Mouse (Mus musculus): Measurements from ENCODE around the gene Hdac1. TPM values are rescaled to one million over a fixed set of nuclear protein-coding genes. Genes with fewer than 3 reads are reported as not detected.

Gene Hdac1
- total and polyA plus RNA-seq, 2 experiments from 2014 or later = 38.0 to 56.6 TPM

GRCm38 (mm10) chr4:129582251-129582650 is 39.7 kb upstream of the Hdac1 start:
- no peak for TF ChIP-seq CTCF (IDR thresholded peaks at IDR 0.05; ENCODE audit: low read depth)
- Histone ChIP-seq H3K36me3 (ENCODE audit: insufficient read depth, low read length) (no peaks in the 10 kb centered on the region), H3K27ac (no peak overlapping the region), H3K4me1 (ENCODE audit: insufficient read depth, low read length) (no peaks in the 10 kb centered on the region; the same call in 1 of the 2 replicates), H3K4me2 (ENCODE audit: low read depth, low read length) (no peak overlapping the region), H3K27me3 (ENCODE audit: insufficient read depth, low read length) (no peaks in the 10 kb centered on the region), H3K9ac (replicated peaks; ENCODE audit: low read length) (no peak overlapping the region), H3K4me3 (ENCODE audit: low read length) (no peak overlapping the region), H3K9me3 (ENCODE audit: low read length) (no peaks in the 10 kb centered on the region)
- 88% methylated on average over 1 of the region's 1 CpGs for WGBS
- ATAC-seq (no peak), DNase-seq (ENCODE audit: low spot score) (no peak)

GRCm38 (mm10) chr4:129580347-129580746 is 37.8 kb upstream of the Hdac1 start:
- H3K36me3 ChIP-seq (ENCODE audit: insufficient read depth, low read length) = no peaks in the 10 kb centered on the region
- no peak for TF ChIP-seq CTCF (IDR thresholded peaks at IDR 0.05; ENCODE audit: low read depth)
- WGBS = 66% methylated on average over 7 of the region's 7 CpGs
- peak; percentile 29 for DNase-seq (ENCODE audit: low spot score)
- no peaks in the 10 kb centered on the region; the same call in 1 of the 2 replicates for H3K4me1 ChIP-seq (ENCODE audit: insufficient read depth, low read length)
- no peak overlapping the region for H3K9ac ChIP-seq (replicated peaks; ENCODE audit: low read length)
- no peak for ATAC-seq
- no peak overlapping the region; the same call in 1 of the 2 replicates for H3K27ac ChIP-seq
- H3K9me3 ChIP-seq (ENCODE audit: low read length) = no peaks in the 10 kb centered on the region
- H3K4me2 ChIP-seq (ENCODE audit: low read depth, low read length) = no peak overlapping the region
- no peaks in the 10 kb centered on the region for H3K27me3 ChIP-seq (ENCODE audit: insufficient read depth, low read length)
- no peak overlapping the region for H3K4me3 ChIP-seq (ENCODE audit: low read length)

- H3K27ac ChIP-seq = no peak within 1 kb of the TSS
- no peak for ATAC-seq
- H3K4me2 ChIP-seq (ENCODE audit: low read depth, low read length) = peak within 1 kb of the TSS; percentile 36
- TF ChIP-seq CTCF (IDR thresholded peaks at IDR 0.05; ENCODE audit: low read depth) = no peak
- no peak within 1 kb of the TSS for H3K4me3 ChIP-seq (ENCODE audit: low read length)
- H3K36me3 ChIP-seq (ENCODE audit: insufficient read depth, low read length) = no peaks in the 10 kb centered on the region
- H3K9me3 ChIP-seq (ENCODE audit: low read length) = no peaks in the 10 kb centered on the region
- no peak for DNase-seq (ENCODE audit: low spot score)
- no peak within 1 kb of the TSS for H3K9ac ChIP-seq (replicated peaks; ENCODE audit: low read length)
- no peaks in the 10 kb centered on the region for H3K27me3 ChIP-seq (ENCODE audit: insufficient read depth, low read length)
- 88% methylated on average over 5 of the region's 5 CpGs for WGBS
- H3K4me1 ChIP-seq (ENCODE audit: insufficient read depth, low read length) = no peaks in the 10 kb centered on the region; the same call in 1 of the 2 replicates
Observed at GRCm38 (mm10) chr4:129578466-129578865, 36.0 kb upstream of the Hdac1 start, which contains the start of gene Fam167b. Gene Fam167b, minus strand, starts transcription at chr4:129578549.

- no peak overlapping the region for H3K27ac ChIP-seq
- H3K27me3 ChIP-seq (ENCODE audit: insufficient read depth, low read length) = no peaks in the 10 kb centered on the region
- no peaks in the 10 kb centered on the region for H3K9me3 ChIP-seq (ENCODE audit: low read length)
- DNase-seq (ENCODE audit: low spot score) (no peak), ATAC-seq (no peak)
- no peak overlapping the region for H3K9ac ChIP-seq (replicated peaks; ENCODE audit: low read length)
- H3K4me2 ChIP-seq (ENCODE audit: low read depth, low read length) = no peak overlapping the region
- H3K4me1 ChIP-seq (ENCODE audit: insufficient read depth, low read length) = no peaks in the 10 kb centered on the region; the same call in 1 of the 2 replicates
- 82% methylated on average over 7 of the region's 7 CpGs for WGBS
- H3K36me3 ChIP-seq (ENCODE audit: insufficient read depth, low read length) = no peaks in the 10 kb centered on the region
- no peak for TF ChIP-seq CTCF (IDR thresholded peaks at IDR 0.05; ENCODE audit: low read depth)
- no peak overlapping the region for H3K4me3 ChIP-seq (ENCODE audit: low read length)
Observed at GRCm38 (mm10) chr4:129577688-129578087, 35.2 kb upstream of the Hdac1 start.

GRCm38 (mm10) chr4:129576863-129577491 is 34.5 kb upstream of the Hdac1 start:
- TF ChIP-seq CTCF (IDR thresholded peaks at IDR 0.05; ENCODE audit: low read depth) = peak; percentile 61
- peak; percentile 70; the same call in 1 of the 2 replicates for ATAC-seq
- no peaks in the 10 kb centered on the region; the same call in 1 of the 2 replicates for H3K4me1 ChIP-seq (ENCODE audit: insufficient read depth, low read length)
- H3K4me3 ChIP-seq (ENCODE audit: low read length) = no peak overlapping the region
- no peak overlapping the region for H3K9ac ChIP-seq (replicated peaks; ENCODE audit: low read length)
- no peak overlapping the region; the same call in 1 of the 2 replicates for H3K27ac ChIP-seq
- H3K36me3 ChIP-seq (ENCODE audit: insufficient read depth, low read length) = no peaks in the 10 kb centered on the region
- peak overlapping the region; percentile 36 for H3K4me2 ChIP-seq (ENCODE audit: low read depth, low read length)
- no peaks in the 10 kb centered on the region for H3K9me3 ChIP-seq (ENCODE audit: low read length)
- H3K27me3 ChIP-seq (ENCODE audit: insufficient read depth, low read length) = no peaks in the 10 kb centered on the region
- DNase-seq (ENCODE audit: low spot score) = peak; percentile 85
- WGBS = 27% methylated on average over 21 of the region's 21 CpGs

GRCm38 (mm10) chr4:129575171-129575844 is 32.8 kb upstream of the Hdac1 start:
- WGBS = 52% methylated on average over 7 of the region's 8 CpGs
- Histone ChIP-seq H3K36me3 (ENCODE audit: insufficient read depth, low read length) (no peaks in the 10 kb centered on the region), H3K9me3 (ENCODE audit: low read length) (no peaks in the 10 kb centered on the region), H3K4me3 (ENCODE audit: low read length) (no peak overlapping the region), H3K27me3 (ENCODE audit: insufficient read depth, low read length) (no peaks in the 10 kb centered on the region), H3K9ac (replicated peaks; ENCODE audit: low read length) (no peak overlapping the region), H3K4me1 (ENCODE audit: insufficient read depth, low read length) (no peaks in the 10 kb centered on the region; the same call in 1 of the 2 replicates), H3K27ac (no peak overlapping the region), H3K4me2 (ENCODE audit: low read depth, low read length) (no peak overlapping the region)
- no peak for TF ChIP-seq CTCF (IDR thresholded peaks at IDR 0.05; ENCODE audit: low read depth)
- DNase-seq (ENCODE audit: low spot score) (no peak), ATAC-seq (no peak)

All from hindbrain, postnatal 0 days (tissue).